Mouse (Mus musculus): ENCODE measurements around the gene Fezf1.

GRCm38 (mm10) chr6:23250288-23250955 lies 2.3 kb upstream of the Fezf1 start:
- TF ChIP-seq POLR2A (IDR thresholded peaks at IDR 0.05; ENCODE audit: control insufficient read depth, low read depth, low read length) (no peak), CTCF (IDR thresholded peaks at IDR 0.05; ENCODE audit: control insufficient read depth, insufficient read depth, insufficient replicate concordance, low read depth, low read length) (no peak)

All from testis, adult 2 months (tissue).